Mouse (Mus musculus): ENCODE data around the gene Jrkl. TPM values are rescaled to one million over a fixed set of nuclear protein-coding genes. Genes with fewer than 3 reads are reported as not detected.

Gene Jrkl
- polyA plus RNA-seq, 1 experiment from 2014 or later, result 9.0 TPM

DNA sequence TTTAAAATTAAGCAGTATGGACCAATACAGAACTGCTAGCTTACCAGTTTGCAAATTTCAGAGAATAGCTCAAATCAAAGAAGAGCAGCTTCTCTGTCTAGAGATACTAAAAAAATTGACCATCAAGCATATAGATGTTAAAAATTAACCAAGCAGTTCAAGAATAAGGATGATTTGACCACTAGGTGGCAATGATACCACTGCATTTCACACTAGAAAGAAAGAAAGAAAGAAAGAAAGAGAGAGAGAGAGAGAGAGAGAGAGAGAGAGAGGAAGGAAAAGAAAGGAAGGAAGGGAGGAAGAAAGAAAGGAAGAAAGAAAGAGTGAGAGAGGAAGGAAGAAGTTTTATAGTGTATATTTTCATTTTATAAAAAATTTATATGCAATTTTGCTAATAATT lies 3.3 kb downstream of the Jrkl start:
- no peaks in the 10 kb centered on the region for H3K4me1 ChIP-seq (replicated peaks; ENCODE audit: control insufficient read depth, insufficient read depth, low read length)
- H3K27me3 ChIP-seq (ENCODE audit: control insufficient read depth, insufficient read depth, low read length), result no peaks in the 10 kb centered on the region
- no peak overlapping the region for H3K4me2 ChIP-seq (ENCODE audit: low read depth, low read length, severe bottlenecking)
- H3K4me3 ChIP-seq (ENCODE audit: low read depth, low read length), result no peak overlapping the region
- no peak for DNase-seq (ENCODE audit: low spot score)
- ATAC-seq (replicated peaks; ENCODE audit: low FRiP score), result no peak
- H3K36me3 ChIP-seq (ENCODE audit: control insufficient read depth, insufficient read depth, low read length), result no peaks in the 10 kb centered on the region
- H3K9ac ChIP-seq (ENCODE audit: low read length), result no peak overlapping the region
- no peak overlapping the region for H3K27ac ChIP-seq (ENCODE audit: low read depth, low read length)
- no peaks in the 10 kb centered on the region for H3K9me3 ChIP-seq (ENCODE audit: control insufficient read depth, low read length)

- Histone ChIP-seq H3K4me2 (ENCODE audit: low read depth, low read length, severe bottlenecking) (no peak overlapping the region), H3K4me1 (replicated peaks; ENCODE audit: control insufficient read depth, insufficient read depth, low read length) (no peaks in the 10 kb centered on the region), H3K27me3 (ENCODE audit: control insufficient read depth, insufficient read depth, low read length) (no peaks in the 10 kb centered on the region), H3K36me3 (ENCODE audit: control insufficient read depth, insufficient read depth, low read length) (no peaks in the 10 kb centered on the region), H3K4me3 (ENCODE audit: low read depth, low read length) (no peak overlapping the region), H3K9me3 (ENCODE audit: control insufficient read depth, low read length) (no peaks in the 10 kb centered on the region), H3K9ac (ENCODE audit: low read length) (no peak overlapping the region), H3K27ac (ENCODE audit: low read depth, low read length) (no peak overlapping the region)
- no peak for DNase-seq (ENCODE audit: low spot score)
- 0 out of 2 replicates have a peak, but pooled peaks have one; percentile 63 for ATAC-seq (replicated peaks; ENCODE audit: low FRiP score)
- WGBS, result 23% methylated on average over 5 of the region's 5 CpGs
Observed at GRCm38 (mm10) chr9:13231545-13232216, 13.9 kb downstream of the Jrkl start.

- no peaks in the 10 kb centered on the region for H3K27me3 ChIP-seq (ENCODE audit: control insufficient read depth, insufficient read depth, low read length)
- H3K36me3 ChIP-seq (ENCODE audit: control insufficient read depth, insufficient read depth, low read length), result no peaks in the 10 kb centered on the region
- 16% methylated on average over 4 of the region's 4 CpGs for WGBS
- H3K9me3 ChIP-seq (ENCODE audit: control insufficient read depth, low read length), result no peaks in the 10 kb centered on the region
- no peak overlapping the region for H3K4me3 ChIP-seq (ENCODE audit: low read depth, low read length)
- no peak overlapping the region for H3K9ac ChIP-seq (ENCODE audit: low read length)
- H3K27ac ChIP-seq (ENCODE audit: low read depth, low read length), result no peak overlapping the region
- ATAC-seq (replicated peaks; ENCODE audit: low FRiP score), result 0 out of 2 replicates have a peak, but pooled peaks have one; percentile 30
- no peak overlapping the region for H3K4me2 ChIP-seq (ENCODE audit: low read depth, low read length, severe bottlenecking)
- no peaks in the 10 kb centered on the region for H3K4me1 ChIP-seq (replicated peaks; ENCODE audit: control insufficient read depth, insufficient read depth, low read length)
- DNase-seq (ENCODE audit: low spot score), result no peak
Observed at GRCm38 (mm10) chr9:13230553-13230952, 15.1 kb downstream of the Jrkl start.

DNA sequence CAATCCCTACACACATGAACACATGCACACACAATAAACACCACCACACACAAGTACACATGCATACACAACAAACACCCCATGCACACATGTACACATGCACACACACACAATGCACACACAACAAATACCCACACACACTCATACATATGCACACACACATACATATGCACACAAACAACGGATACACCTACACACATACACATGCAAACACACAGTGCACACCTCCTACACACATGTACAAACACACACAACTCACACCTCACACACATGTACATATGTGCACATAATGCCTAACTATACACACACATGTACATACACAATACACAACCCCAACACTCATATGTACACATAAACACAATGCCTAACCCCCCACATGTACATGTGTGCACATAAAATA lies 19.8 kb downstream of the Jrkl start:
- Histone ChIP-seq H3K9me3 (ENCODE audit: control insufficient read depth, low read length) (no peaks in the 10 kb centered on the region), H3K27ac (ENCODE audit: low read depth, low read length) (no peak overlapping the region), H3K4me1 (replicated peaks; ENCODE audit: control insufficient read depth, insufficient read depth, low read length) (no peaks in the 10 kb centered on the region), H3K9ac (ENCODE audit: low read length) (no peak overlapping the region), H3K4me3 (ENCODE audit: low read depth, low read length) (no peak overlapping the region), H3K36me3 (ENCODE audit: control insufficient read depth, insufficient read depth, low read length) (no peaks in the 10 kb centered on the region), H3K4me2 (ENCODE audit: low read depth, low read length, severe bottlenecking) (no peak overlapping the region), H3K27me3 (ENCODE audit: control insufficient read depth, insufficient read depth, low read length) (no peaks in the 10 kb centered on the region)
- DNase-seq (ENCODE audit: low spot score) (no peak), ATAC-seq (replicated peaks; ENCODE audit: low FRiP score) (no peak)
- WGBS, result 85% methylated on average over 1 of the region's 1 CpGs

DNA sequence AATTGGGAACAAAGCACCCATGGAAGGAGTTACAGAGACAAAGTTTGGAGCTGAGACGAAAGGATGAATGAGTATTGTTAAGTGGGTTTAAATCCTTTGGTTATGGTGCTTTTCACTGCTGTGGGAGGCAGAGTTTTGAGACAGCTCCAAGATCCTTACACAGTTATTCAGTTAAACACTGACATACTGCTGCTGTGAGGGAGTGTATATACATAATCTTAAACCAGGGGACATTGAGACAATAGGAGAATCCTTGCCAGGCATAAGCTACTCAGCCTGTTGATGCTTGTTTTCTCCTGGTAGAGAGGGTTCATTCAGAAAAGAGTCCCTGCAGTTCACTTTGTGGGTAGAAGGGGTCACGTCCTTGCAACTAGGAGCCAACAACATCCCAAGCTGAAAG lies 39.3 kb downstream of the Jrkl start:
- Histone ChIP-seq H3K27me3 (ENCODE audit: control insufficient read depth, insufficient read depth, low read length) (no peaks in the 10 kb centered on the region), H3K4me2 (ENCODE audit: low read depth, low read length, severe bottlenecking) (no peak overlapping the region), H3K36me3 (ENCODE audit: control insufficient read depth, insufficient read depth, low read length) (no peaks in the 10 kb centered on the region), H3K9ac (ENCODE audit: low read length) (no peak overlapping the region), H3K9me3 (ENCODE audit: control insufficient read depth, low read length) (no peaks in the 10 kb centered on the region), H3K4me3 (ENCODE audit: low read depth, low read length) (no peak overlapping the region), H3K27ac (ENCODE audit: low read depth, low read length) (no peak overlapping the region), H3K4me1 (replicated peaks; ENCODE audit: control insufficient read depth, insufficient read depth, low read length) (no peaks in the 10 kb centered on the region)
- no peak for DNase-seq (ENCODE audit: low spot score)
- 47% methylated on average over 2 of the region's 2 CpGs for WGBS
- ATAC-seq (replicated peaks; ENCODE audit: low FRiP score), result no peak

GRCm38 (mm10) chr9:13203681-13204080 lies 41.9 kb downstream of the Jrkl start:
- Histone ChIP-seq H3K36me3 (ENCODE audit: control insufficient read depth, insufficient read depth, low read length) (no peaks in the 10 kb centered on the region), H3K27ac (ENCODE audit: low read depth, low read length) (no peak overlapping the region), H3K4me2 (ENCODE audit: low read depth, low read length, severe bottlenecking) (no peak overlapping the region), H3K9me3 (ENCODE audit: control insufficient read depth, low read length) (no peaks in the 10 kb centered on the region), H3K4me1 (replicated peaks; ENCODE audit: control insufficient read depth, insufficient read depth, low read length) (no peaks in the 10 kb centered on the region), H3K4me3 (ENCODE audit: low read depth, low read length) (no peak overlapping the region), H3K27me3 (ENCODE audit: control insufficient read depth, insufficient read depth, low read length) (no peaks in the 10 kb centered on the region), H3K9ac (ENCODE audit: low read length) (no peak overlapping the region)
- 89% methylated on average over 5 of the region's 5 CpGs for WGBS
- ATAC-seq (replicated peaks; ENCODE audit: low FRiP score), result no peak
- DNase-seq (ENCODE audit: low spot score), result no peak

GRCm38 (mm10) chr9:13203109-13203508 lies 42.5 kb downstream of the Jrkl start:
- H3K9ac ChIP-seq (ENCODE audit: low read length), result no peak overlapping the region
- no peaks in the 10 kb centered on the region for H3K36me3 ChIP-seq (ENCODE audit: control insufficient read depth, insufficient read depth, low read length)
- H3K27ac ChIP-seq (ENCODE audit: low read depth, low read length), result no peak overlapping the region
- H3K27me3 ChIP-seq (ENCODE audit: control insufficient read depth, insufficient read depth, low read length), result no peaks in the 10 kb centered on the region
- no peaks in the 10 kb centered on the region for H3K9me3 ChIP-seq (ENCODE audit: control insufficient read depth, low read length)
- no peaks in the 10 kb centered on the region for H3K4me1 ChIP-seq (replicated peaks; ENCODE audit: control insufficient read depth, insufficient read depth, low read length)
- WGBS, result 80% methylated on average over 1 of the region's 1 CpGs
- no peak for ATAC-seq (replicated peaks; ENCODE audit: low FRiP score)
- DNase-seq (ENCODE audit: low spot score), result no peak
- no peak overlapping the region for H3K4me2 ChIP-seq (ENCODE audit: low read depth, low read length, severe bottlenecking)
- H3K4me3 ChIP-seq (ENCODE audit: low read depth, low read length), result no peak overlapping the region

- no peaks in the 10 kb centered on the region for H3K9me3 ChIP-seq (ENCODE audit: control insufficient read depth, low read length)
- DNase-seq (ENCODE audit: low spot score) (no peak), ATAC-seq (replicated peaks; ENCODE audit: low FRiP score) (no peak)
- no peak overlapping the region for H3K27ac ChIP-seq (ENCODE audit: low read depth, low read length)
- H3K9ac ChIP-seq (ENCODE audit: low read length), result no peak overlapping the region
- H3K4me1 ChIP-seq (replicated peaks; ENCODE audit: control insufficient read depth, insufficient read depth, low read length), result no peaks in the 10 kb centered on the region
- no peaks in the 10 kb centered on the region for H3K36me3 ChIP-seq (ENCODE audit: control insufficient read depth, insufficient read depth, low read length)
- H3K4me2 ChIP-seq (ENCODE audit: low read depth, low read length, severe bottlenecking), result no peak overlapping the region
- no peak overlapping the region for H3K4me3 ChIP-seq (ENCODE audit: low read depth, low read length)
- H3K27me3 ChIP-seq (ENCODE audit: control insufficient read depth, insufficient read depth, low read length), result no peaks in the 10 kb centered on the region
- 91% methylated on average over 3 of the region's 3 CpGs for WGBS
Observed at GRCm38 (mm10) chr9:13200079-13200478, 45.5 kb downstream of the Jrkl start.

DNA sequence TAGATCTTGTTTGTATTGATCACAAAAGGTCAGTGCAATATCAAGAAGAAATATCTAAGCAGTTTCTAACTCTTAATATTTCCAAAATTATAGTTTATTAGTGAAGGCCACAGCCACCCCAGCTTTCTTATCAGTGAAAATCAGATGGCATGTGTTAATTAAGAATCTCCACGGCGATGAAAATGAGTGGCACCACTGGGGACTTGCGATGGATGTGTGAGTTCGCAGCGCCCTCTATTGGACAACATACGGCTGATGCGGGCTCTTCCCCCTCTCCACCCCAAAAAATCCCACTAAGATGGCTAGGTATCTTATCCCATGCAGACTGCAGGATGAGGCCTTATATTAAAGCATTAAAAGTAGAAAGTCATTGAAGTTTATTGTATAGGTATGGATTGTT lies 49.9 kb downstream of the Jrkl start:
- DNase-seq (ENCODE audit: low spot score) (peak; percentile 73), ATAC-seq (replicated peaks; ENCODE audit: low FRiP score) (peak; percentile 80)
- Histone ChIP-seq H3K27ac (ENCODE audit: low read depth, low read length) (no peak overlapping the region), H3K36me3 (ENCODE audit: control insufficient read depth, insufficient read depth, low read length) (no peaks in the 10 kb centered on the region), H3K27me3 (ENCODE audit: control insufficient read depth, insufficient read depth, low read length) (no peaks in the 10 kb centered on the region), H3K4me3 (ENCODE audit: low read depth, low read length) (no peak overlapping the region), H3K9me3 (ENCODE audit: control insufficient read depth, low read length) (no peaks in the 10 kb centered on the region), H3K9ac (ENCODE audit: low read length) (no peak overlapping the region), H3K4me2 (ENCODE audit: low read depth, low read length, severe bottlenecking) (no peak overlapping the region), H3K4me1 (replicated peaks; ENCODE audit: control insufficient read depth, insufficient read depth, low read length) (no peaks in the 10 kb centered on the region)
- 2% methylated on average over 7 of the region's 7 CpGs for WGBS
